Mouse (Mus musculus) heart, postnatal 0 days (tissue): ENCODE data around the gene Pde6b. TPM values are rescaled to one million over a fixed set of nuclear protein-coding genes. Genes with fewer than 3 reads are reported as not detected.

Source experiments
- ATAC-seq: fragments of 200-750 bp; cut with Nextera tagmentation; 2 replicates; pipeline ENCODE4 v1.8.0; 2017; ENCODE audit warnings: low read depth, moderate number of reproducible peaks, moderate library complexity; ENCODE audit not compliant: insufficient read depth
- DNase-seq: peaks from one replicate; pipeline ENCODE4 v3.0.0-alpha.2; 2016; ENCODE audit warnings: low spot score
- H3K27ac ChIP-seq: fragments of 300-500 bp; sonication (generic); 2 replicates; pipeline ENCODE4 v1.5.1; 2014; ENCODE audit warnings: low read depth, mild to moderate bottlenecking
- H3K27me3 ChIP-seq: fragments of 300-500 bp; sonication (generic); 2 replicates; pipeline ENCODE4 v1.6.1; 2014; ENCODE audit warnings: low read length, mixed read lengths; ENCODE audit not compliant: control insufficient read depth, insufficient read depth
- H3K36me3 ChIP-seq: fragments of 300-500 bp; sonication (generic); replicated peaks from 2 replicates; pipeline ENCODE4 v1.6.1; 2014; ENCODE audit warnings: low read length, mixed read lengths; ENCODE audit not compliant: control insufficient read depth, insufficient read depth
- H3K4me1 ChIP-seq: fragments of 300-500 bp; sonication (generic); 2 replicates; pipeline ENCODE4 v1.6.1; 2014; ENCODE audit warnings: antibody characterized with exemption; ENCODE audit not compliant: control insufficient read depth, insufficient read depth
- H3K4me2 ChIP-seq: fragments of 300-500 bp; sonication (generic); 2 replicates; pipeline ENCODE4 v1.6.1; 2014; ENCODE audit warnings: low read depth, mild to moderate bottlenecking, low read length, moderate library complexity
- H3K4me3 ChIP-seq: fragments of 300-500 bp; sonication (generic); 2 replicates; pipeline ENCODE4 v1.5.1; 2014; ENCODE audit warnings: low read depth, low read length
- H3K9ac ChIP-seq: fragments of 300-500 bp; sonication (generic); replicated peaks from 2 replicates; pipeline ENCODE4 v1.6.1; 2014; ENCODE audit warnings: low read depth, low read length, mixed read lengths
- H3K9me3 ChIP-seq: fragments of 300-500 bp; sonication (generic); replicated peaks from 2 replicates; pipeline ENCODE4 v1.6.1; 2016; ENCODE audit warnings: low read length; ENCODE audit not compliant: control insufficient read depth
- CTCF ChIP-seq: IDR thresholded peaks from 2 replicates; pipeline ENCODE4 v1.5.1; 2016; ENCODE audit warnings: antibody characterized with exemption, control low read depth, low read depth
- EP300 ChIP-seq: IDR thresholded peaks from 2 replicates; pipeline ENCODE4 v1.6.1; 2016; ENCODE audit warnings: antibody characterized with exemption, low read depth
- WGBS: fragments of 180-500 bp; shearing (Covaris S2); extraction: QIAGEN DNeasy Blood & Tissue Kit; methylation state at CpG from one replicate; pipeline ENCODE4 v1.1.7; 2014; 5-methylcytosine and 5-hydroxymethylcytosine counted together
- polyA plus RNA-seq: library from polyadenylated mRNA; unstranded; fragments of >200 nt; fragmentation: Nextera tagmentation; extraction: Ambion mirVana; gene quantifications from 2 replicates; pipeline ENCODE4 v1.2.1, GENCODE M21; 2015
- total RNA-seq: library from RNA; depleted of rRNA; stranded (reverse); fragments of >200 nt; gene quantifications from 2 replicates; pipeline ENCODE4 v1.2.3, GENCODE M21; 2014; ENCODE audit warnings: low replicate concordance

The Pde6b gene
- total and polyA plus RNA-seq, 2 experiments from 2014 or later: 0.15 TPM; not detected in 1

GRCm38 (mm10) chr5:108374079-108374478 lies 14.1 kb upstream of the Pde6b start:
- TF ChIP-seq EP300 (no peak), CTCF (no peak)
- Histone ChIP-seq H3K9ac (no peak overlapping the region), H3K36me3 (no peaks in the 10 kb centered on the region), H3K4me3 (no peak overlapping the region), H3K4me2 (no peak overlapping the region), H3K4me1 (no peaks in the 10 kb centered on the region), H3K27me3 (peaks cover 42% of the 10 kb centered on the region), H3K27ac (no peak overlapping the region), H3K9me3 (no peaks in the 10 kb centered on the region)
- WGBS: 63% methylated on average over 5 of the region's 5 CpGs
- DNase-seq (no peak), ATAC-seq (no peak)

- TF ChIP-seq EP300: no peak
- TF ChIP-seq CTCF: no peak
- Histone ChIP-seq H3K9ac (no peak overlapping the region), H3K4me2 (no peak overlapping the region), H3K4me3 (no peak overlapping the region), H3K27ac (no peak overlapping the region), H3K36me3 (no peaks in the 10 kb centered on the region), H3K9me3 (no peaks in the 10 kb centered on the region), H3K4me1 (no peaks in the 10 kb centered on the region), H3K27me3 (peaks cover 22% of the 10 kb centered on the region)
- DNase-seq (no peak), ATAC-seq (no peak)
- WGBS: 44% methylated on average over 1 of the region's 1 CpGs
These were observed 12.1 kb upstream of the Pde6b start for GRCm38 (mm10) chr5:108376059-108376458.

GRCm38 (mm10) chr5:108378346-108378745 lies 9.8 kb upstream of the Pde6b start:
- Histone ChIP-seq H3K4me1 (no peaks in the 10 kb centered on the region), H3K36me3 (no peaks in the 10 kb centered on the region), H3K9ac (no peak overlapping the region), H3K4me3 (no peak overlapping the region), H3K27ac (no peak overlapping the region), H3K27me3 (0 out of 2 replicates have a peak, but pooled peaks cover 3% of the 10 kb centered on the region), H3K4me2 (no peak overlapping the region), H3K9me3 (no peaks in the 10 kb centered on the region)
- whole genome bisulfite sequencing: 53% methylated on average over 4 of the region's 4 CpGs
- TF ChIP-seq EP300: no peak
- TF ChIP-seq CTCF: no peak
- ATAC-seq (no peak), DNase-seq (no peak)

GRCm38 (mm10) chr5:108385632-108386031 lies 2.6 kb upstream of the Pde6b start:
- TF ChIP-seq CTCF (no peak), EP300 (no peak)
- no peak for ATAC-seq
- Histone ChIP-seq H3K27ac (no peak overlapping the region), H3K9me3 (no peaks in the 10 kb centered on the region), H3K9ac (no peak overlapping the region), H3K4me3 (no peak overlapping the region), H3K4me2 (no peak overlapping the region), H3K27me3 (no peaks in the 10 kb centered on the region), H3K36me3 (no peaks in the 10 kb centered on the region), H3K4me1 (no peaks in the 10 kb centered on the region)
- no peak for DNase-seq
- WGBS: 64% methylated on average over 2 of the region's 2 CpGs

- no peaks in the 10 kb centered on the region for H3K36me3 ChIP-seq
- H3K4me3 ChIP-seq: no peak overlapping the region
- DNase-seq (no peak), ATAC-seq (no peak)
- no peak for TF ChIP-seq CTCF
- TF ChIP-seq EP300: no peak
- no peak overlapping the region for H3K4me2 ChIP-seq
- H3K27ac ChIP-seq: no peak overlapping the region
- no peaks in the 10 kb centered on the region for H3K4me1 ChIP-seq
- H3K9me3 ChIP-seq: no peaks in the 10 kb centered on the region
- H3K27me3 ChIP-seq: no peaks in the 10 kb centered on the region
- H3K9ac ChIP-seq: no peak overlapping the region
- 54% methylated on average over 4 of the region's 4 CpGs for WGBS
These were observed 1.7 kb upstream of the Pde6b start for GRCm38 (mm10) chr5:108386449-108386848.

GRCm38 (mm10) chr5:108389744-108390143 lies 1.6 kb downstream of the Pde6b start:
- WGBS: 65% methylated on average over 3 of the region's 3 CpGs
- DNase-seq (no peak), ATAC-seq (no peak)
- Histone ChIP-seq H3K9ac (no peak overlapping the region), H3K27ac (no peak overlapping the region), H3K27me3 (no peaks in the 10 kb centered on the region), H3K4me3 (no peak overlapping the region), H3K36me3 (no peaks in the 10 kb centered on the region), H3K9me3 (no peaks in the 10 kb centered on the region), H3K4me2 (no peak overlapping the region), H3K4me1 (no peaks in the 10 kb centered on the region)
- no peak for TF ChIP-seq EP300
- no peak for TF ChIP-seq CTCF
